Mouse (Mus musculus): ENCODE measurements around the gene St6galnac3. TPM values are rescaled to one million over a fixed set of nuclear protein-coding genes. Genes with fewer than 3 reads are reported as not detected.

St6galnac3 gene
- polyA plus RNA-seq, 1 experiment: 13.6 TPM

DNA sequence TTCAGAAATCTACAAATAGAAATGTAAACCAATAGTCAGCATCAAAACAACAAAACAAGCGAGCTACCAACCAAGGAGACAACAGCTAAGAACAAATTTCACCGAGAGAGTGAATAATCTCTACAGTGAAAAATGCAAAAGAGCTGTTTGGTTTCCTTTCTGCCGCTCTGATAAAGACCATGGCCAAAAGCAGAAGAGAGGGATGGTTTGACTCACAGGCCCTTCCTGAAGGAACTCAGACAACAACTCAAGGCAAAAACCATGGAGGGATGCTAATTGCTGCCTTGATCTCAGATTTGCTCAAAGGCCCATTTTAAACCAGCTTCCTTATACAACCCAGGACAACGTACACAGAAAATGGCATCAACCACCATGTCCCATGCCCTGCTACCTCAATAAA is 437.4 kb downstream of the St6galnac3 start:
- Histone ChIP-seq H3K4me1 (ENCODE audit: control insufficient read depth, insufficient read depth, low read length) (no peaks in the 10 kb centered on the region), H3K4me3 (replicated peaks; ENCODE audit: control insufficient read depth, low read depth, low read length) (no peak overlapping the region), H3K27ac (ENCODE audit: control insufficient read depth, insufficient read depth, low read depth, low read length, poor library complexity) (no peak overlapping the region)
- no peak for TF ChIP-seq CTCF (IDR thresholded peaks at IDR 0.05; ENCODE audit: control insufficient read depth, insufficient read depth, low read length)
- TF ChIP-seq POLR2A (IDR thresholded peaks at IDR 0.05; ENCODE audit: borderline replicate concordance, control insufficient read depth, low read depth, low read length): no peak
- 81% methylated on average over 4 of the region's 4 CpGs for WGBS

DNA sequence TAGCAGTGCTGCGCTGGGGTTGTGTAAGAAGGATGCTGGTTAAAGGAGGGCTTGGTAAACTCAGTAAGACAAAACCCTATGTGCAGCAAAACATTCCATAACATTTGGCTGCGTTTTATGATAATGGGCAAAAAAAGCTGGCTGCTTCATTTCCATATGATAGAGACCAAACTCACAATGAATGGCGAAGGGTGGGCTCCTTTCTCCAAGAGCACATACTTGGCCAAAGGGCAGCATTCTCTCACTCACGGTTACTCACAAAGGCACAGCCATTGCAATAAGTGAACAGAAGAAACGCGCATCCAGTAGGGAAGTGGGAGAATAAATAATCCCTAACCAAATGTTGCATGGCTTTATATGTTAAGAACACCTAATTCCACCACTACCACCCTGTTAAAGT is 437.9 kb downstream of the St6galnac3 start:
- 88% methylated on average over 6 of the region's 6 CpGs for WGBS
- Histone ChIP-seq H3K4me1 (ENCODE audit: control insufficient read depth, insufficient read depth, low read length) (no peaks in the 10 kb centered on the region), H3K27ac (ENCODE audit: control insufficient read depth, insufficient read depth, low read depth, low read length, poor library complexity) (no peak overlapping the region), H3K4me3 (replicated peaks; ENCODE audit: control insufficient read depth, low read depth, low read length) (no peak overlapping the region)
- no peak for TF ChIP-seq POLR2A (IDR thresholded peaks at IDR 0.05; ENCODE audit: borderline replicate concordance, control insufficient read depth, low read depth, low read length)
- no peak for TF ChIP-seq CTCF (IDR thresholded peaks at IDR 0.05; ENCODE audit: control insufficient read depth, insufficient read depth, low read length)

DNA sequence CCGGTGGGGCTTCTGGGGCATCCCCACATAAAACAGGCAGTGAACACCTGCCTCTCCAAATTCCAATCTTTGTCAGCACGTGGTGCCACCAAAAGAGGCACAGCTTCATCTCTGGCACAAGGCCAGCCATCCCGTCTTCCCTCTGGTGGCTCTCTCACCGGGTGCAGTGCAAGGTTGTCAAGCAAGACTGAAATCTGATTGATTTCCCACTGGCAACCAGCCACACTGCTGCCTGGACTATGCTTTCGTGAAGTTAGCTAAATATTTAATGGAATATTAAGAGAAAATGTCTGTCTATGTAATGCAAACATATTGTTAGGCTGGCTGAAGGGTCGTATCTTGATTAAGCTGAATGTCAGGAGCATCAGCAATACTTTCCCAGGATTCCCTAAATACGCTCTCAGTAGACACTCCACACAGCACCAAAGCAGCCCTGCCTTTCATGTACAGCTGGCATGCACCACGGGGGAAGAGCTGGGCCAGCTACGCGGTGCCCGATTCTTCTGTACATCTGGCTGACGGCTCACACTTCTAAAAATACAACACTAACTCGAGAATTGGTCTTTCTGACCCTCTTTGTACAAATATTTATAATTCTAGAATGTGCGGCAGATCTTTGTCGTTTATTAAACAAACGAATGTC is 442.7 kb downstream of the St6galnac3 start:
- no peaks in the 10 kb centered on the region for H3K4me1 ChIP-seq (ENCODE audit: control insufficient read depth, insufficient read depth, low read length)
- no peak overlapping the region for H3K27ac ChIP-seq (ENCODE audit: control insufficient read depth, insufficient read depth, low read depth, low read length, poor library complexity)
- H3K4me3 ChIP-seq (replicated peaks; ENCODE audit: control insufficient read depth, low read depth, low read length): no peak overlapping the region
- no peak for TF ChIP-seq POLR2A (IDR thresholded peaks at IDR 0.05; ENCODE audit: borderline replicate concordance, control insufficient read depth, low read depth, low read length)
- TF ChIP-seq CTCF (IDR thresholded peaks at IDR 0.05; ENCODE audit: control insufficient read depth, insufficient read depth, low read length): no peak
- 82% methylated on average over 16 of the region's 16 CpGs for WGBS

DNA sequence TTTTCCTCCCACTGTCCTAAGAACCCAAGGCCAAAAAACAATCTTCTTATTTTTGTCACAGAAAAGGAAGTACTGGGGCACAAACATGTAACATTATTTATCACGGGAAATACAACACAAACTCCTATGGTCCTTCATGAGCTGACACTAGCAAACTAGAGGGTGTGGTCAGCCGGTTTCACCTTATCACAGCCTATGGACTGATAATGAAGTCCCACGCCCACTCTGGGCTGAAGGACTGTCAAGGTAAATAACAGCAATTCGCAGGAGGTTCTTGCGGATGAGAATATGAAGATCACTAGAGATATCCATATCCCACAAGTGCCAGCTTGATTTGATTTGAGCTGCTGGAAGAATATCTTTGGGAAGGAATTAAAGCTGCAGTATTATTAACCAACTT is 446.7 kb downstream of the St6galnac3 start:
- 61% methylated on average over 5 of the region's 5 CpGs for WGBS
- TF ChIP-seq CTCF (IDR thresholded peaks at IDR 0.05; ENCODE audit: control insufficient read depth, insufficient read depth, low read length) (no peak), POLR2A (IDR thresholded peaks at IDR 0.05; ENCODE audit: borderline replicate concordance, control insufficient read depth, low read depth, low read length) (no peak)

DNA sequence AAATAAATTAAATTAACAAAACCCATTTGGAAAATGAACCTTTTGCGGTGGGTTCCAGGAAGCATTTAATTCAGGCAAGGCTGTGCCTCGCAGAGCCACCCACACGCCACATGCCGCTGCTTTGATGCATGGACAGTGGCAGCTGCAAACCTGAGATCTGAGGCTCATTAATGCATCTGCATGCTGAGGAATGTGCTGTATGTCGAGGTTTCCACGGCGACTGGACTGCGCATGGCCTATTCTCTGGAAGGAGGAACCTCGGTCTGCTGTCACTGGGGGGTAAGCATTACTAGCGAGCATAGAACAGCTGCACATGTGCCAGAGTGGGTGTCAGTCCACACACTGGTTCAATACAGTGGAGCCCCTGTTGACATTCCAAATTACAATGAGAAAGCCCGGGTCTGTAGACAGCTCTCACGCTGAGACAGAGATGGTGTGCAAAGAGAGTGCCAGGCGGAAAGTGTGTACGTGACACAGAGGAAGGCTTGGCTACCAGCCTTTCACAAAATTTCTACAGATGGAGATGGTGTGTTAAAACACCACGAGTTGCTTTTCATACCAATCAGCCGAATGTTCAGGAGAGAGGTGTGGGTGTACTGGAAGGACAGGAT is 447.5 kb downstream of the St6galnac3 start:
- TF ChIP-seq CTCF (IDR thresholded peaks at IDR 0.05; ENCODE audit: control insufficient read depth, insufficient read depth, low read length) (no peak), POLR2A (IDR thresholded peaks at IDR 0.05; ENCODE audit: borderline replicate concordance, control insufficient read depth, low read depth, low read length) (no peak)

More for the DNA sequence above, 446.7 kb downstream of the St6galnac3 start:
- Histone ChIP-seq H3K4me1 (ENCODE audit: control insufficient read depth, insufficient read depth, low read length) (no peaks in the 10 kb centered on the region), H3K4me3 (replicated peaks; ENCODE audit: control insufficient read depth, low read depth, low read length) (no peak overlapping the region), H3K27ac (ENCODE audit: control insufficient read depth, insufficient read depth, low read depth, low read length, poor library complexity) (no peak overlapping the region)

DNA sequence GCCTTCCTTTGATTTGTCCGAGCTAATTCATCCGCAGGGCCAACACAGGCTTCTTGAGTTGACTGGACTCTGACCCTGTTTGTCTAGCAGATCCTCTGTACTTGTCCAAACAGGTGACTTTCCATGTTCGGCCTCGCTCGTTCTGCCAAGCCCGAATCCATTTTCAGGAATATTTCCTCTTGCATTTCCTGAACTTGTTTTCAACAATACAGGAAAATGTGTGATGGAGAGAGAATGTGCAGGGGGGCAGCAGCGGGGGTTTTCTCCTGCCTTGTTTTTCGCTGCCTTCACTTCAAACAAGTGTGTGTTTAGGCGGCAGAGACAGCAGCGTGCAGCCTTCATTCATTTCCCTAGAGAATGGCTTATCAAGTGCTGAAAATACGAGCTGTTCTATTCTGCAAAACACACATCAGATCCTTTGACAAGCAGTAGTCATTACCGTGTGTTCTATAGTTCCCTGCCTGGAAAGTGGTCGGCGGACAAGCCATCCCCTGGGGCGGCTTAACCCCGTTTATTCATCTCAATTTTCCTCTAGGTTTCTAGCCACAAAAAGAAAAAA is 448.1 kb downstream of the St6galnac3 start:
- no peaks in the 10 kb centered on the region for H3K4me1 ChIP-seq (ENCODE audit: control insufficient read depth, insufficient read depth, low read length)
- 85% methylated on average over 16 of the region's 16 CpGs for WGBS
- TF ChIP-seq CTCF (IDR thresholded peaks at IDR 0.05; ENCODE audit: control insufficient read depth, insufficient read depth, low read length) (no peak), POLR2A (IDR thresholded peaks at IDR 0.05; ENCODE audit: borderline replicate concordance, control insufficient read depth, low read depth, low read length) (no peak)
- H3K27ac ChIP-seq (ENCODE audit: control insufficient read depth, insufficient read depth, low read depth, low read length, poor library complexity): no peak overlapping the region
- H3K4me3 ChIP-seq (replicated peaks; ENCODE audit: control insufficient read depth, low read depth, low read length): no peak overlapping the region

More for the DNA sequence above, 447.5 kb downstream of the St6galnac3 start:
- Histone ChIP-seq H3K4me1 (ENCODE audit: control insufficient read depth, insufficient read depth, low read length) (no peaks in the 10 kb centered on the region), H3K27ac (ENCODE audit: control insufficient read depth, insufficient read depth, low read depth, low read length, poor library complexity) (no peak overlapping the region), H3K4me3 (replicated peaks; ENCODE audit: control insufficient read depth, low read depth, low read length) (no peak overlapping the region)
- 86% methylated on average over 16 of the region's 16 CpGs for WGBS

DNA sequence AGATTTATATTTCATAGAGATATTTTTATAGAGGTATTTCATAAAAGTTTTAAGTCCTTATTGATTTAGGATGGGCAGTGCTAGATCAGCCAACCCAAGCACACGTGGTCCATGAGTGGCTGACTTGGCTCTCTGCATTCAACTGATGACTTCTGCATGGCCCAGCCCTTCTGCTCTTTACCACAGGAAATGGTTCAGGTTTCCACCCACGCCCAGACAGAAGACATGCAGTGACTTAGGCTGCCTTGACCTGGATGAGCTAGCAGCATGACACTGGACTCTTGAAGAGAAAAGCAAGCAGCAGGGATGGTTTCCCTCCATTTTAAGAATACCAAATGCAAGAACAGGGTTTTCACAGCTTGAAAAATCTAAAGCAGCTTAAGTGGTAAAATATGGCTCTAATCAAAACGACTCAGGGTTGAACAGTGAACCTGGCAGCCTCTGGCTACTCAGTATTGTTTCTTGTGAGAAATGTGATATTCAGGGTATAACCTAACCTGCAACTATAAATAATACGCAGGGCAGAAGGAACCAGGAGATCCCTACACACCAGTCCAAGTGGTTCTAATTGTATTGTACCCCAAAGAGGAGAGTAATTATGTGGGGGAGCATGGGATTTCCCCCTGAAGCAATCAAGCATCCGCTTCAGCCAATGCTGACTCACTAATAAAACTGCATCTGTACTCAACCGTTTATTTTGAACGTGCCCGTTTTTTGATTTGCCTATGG is 448.7 kb downstream of the St6galnac3 start:
- H3K4me3 ChIP-seq (replicated peaks; ENCODE audit: control insufficient read depth, low read depth, low read length): no peak overlapping the region
- 60% methylated on average over 8 of the region's 8 CpGs for whole genome bisulfite sequencing
- no peak for TF ChIP-seq CTCF (IDR thresholded peaks at IDR 0.05; ENCODE audit: control insufficient read depth, insufficient read depth, low read length)
- TF ChIP-seq POLR2A (IDR thresholded peaks at IDR 0.05; ENCODE audit: borderline replicate concordance, control insufficient read depth, low read depth, low read length): no peak
- no peaks in the 10 kb centered on the region for H3K4me1 ChIP-seq (ENCODE audit: control insufficient read depth, insufficient read depth, low read length)
- H3K27ac ChIP-seq (ENCODE audit: control insufficient read depth, insufficient read depth, low read depth, low read length, poor library complexity): no peak overlapping the region

DNA sequence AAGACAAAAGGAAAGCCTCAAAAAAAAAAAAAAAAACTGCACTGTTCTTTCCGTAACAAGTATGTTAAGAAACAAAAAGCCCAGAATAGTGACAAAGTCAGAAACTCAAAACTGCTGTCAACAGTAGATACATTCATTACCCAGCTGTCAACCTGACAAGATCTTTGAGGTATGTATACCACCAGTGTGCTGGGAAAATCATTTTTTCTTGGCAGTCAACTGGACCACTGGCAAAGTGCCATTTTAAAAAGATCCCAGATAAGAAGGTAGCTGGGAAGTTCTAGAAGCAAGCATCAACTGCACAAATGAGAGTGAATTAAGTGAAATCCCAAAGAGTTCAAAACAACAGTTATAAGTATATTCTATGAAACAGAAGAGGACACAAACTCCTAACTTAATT is 452.7 kb downstream of the St6galnac3 start:
- no peak overlapping the region for H3K4me3 ChIP-seq (replicated peaks; ENCODE audit: control insufficient read depth, low read depth, low read length)
- no peaks in the 10 kb centered on the region for H3K4me1 ChIP-seq (ENCODE audit: control insufficient read depth, insufficient read depth, low read length)
- 57% methylated on average over 1 of the region's 1 CpGs for WGBS
- no peak for TF ChIP-seq POLR2A (IDR thresholded peaks at IDR 0.05; ENCODE audit: borderline replicate concordance, control insufficient read depth, low read depth, low read length)
- no peak for TF ChIP-seq CTCF (IDR thresholded peaks at IDR 0.05; ENCODE audit: control insufficient read depth, insufficient read depth, low read length)
- H3K27ac ChIP-seq (ENCODE audit: control insufficient read depth, insufficient read depth, low read depth, low read length, poor library complexity): no peak overlapping the region

Data from bone marrow, adult 2 months (tissue).